Mouse (Mus musculus): ENCODE data around the gene Fggy. TPM values are rescaled to one million over a fixed set of nuclear protein-coding genes. Genes with fewer than 3 reads are reported as not detected.

The Fggy gene
- polyA plus RNA-seq, 1 experiment from 2014 or later: 7.9 TPM

DNA sequence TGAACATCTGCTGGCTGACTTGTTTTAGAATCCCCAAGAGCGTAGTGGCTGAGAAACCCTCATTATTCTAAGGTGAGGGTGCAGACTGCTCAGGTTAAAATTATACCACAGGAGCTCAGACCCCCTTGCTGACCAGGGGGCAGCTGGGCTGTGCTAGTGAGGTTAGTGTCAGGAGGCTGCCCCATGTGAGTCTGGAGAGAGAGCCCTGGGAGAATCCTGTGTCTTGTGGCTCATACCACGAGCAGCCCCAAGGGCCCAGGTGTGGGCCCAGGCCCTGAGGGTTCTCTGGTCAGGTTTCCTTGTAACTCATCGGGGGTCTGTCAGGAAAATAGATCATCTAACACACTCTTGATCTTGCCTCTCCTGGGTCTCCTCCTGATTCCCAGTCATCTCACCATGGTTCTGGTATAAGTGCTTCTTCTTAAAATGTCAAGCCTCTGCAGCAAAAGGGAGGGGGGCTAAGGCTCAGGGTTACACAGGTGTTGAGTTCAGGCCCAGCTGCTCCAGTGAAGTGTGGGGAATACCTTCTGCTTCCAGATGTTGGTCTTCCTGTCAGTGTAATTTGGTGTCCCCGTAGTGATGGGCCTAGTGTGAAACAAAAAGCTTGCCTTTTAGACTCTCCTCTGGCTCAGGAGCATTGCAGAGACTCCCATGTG is 26.9 kb downstream of the Fggy start:
- ATAC-seq (replicated peaks; ENCODE audit: low FRiP score): no peak
- H3K36me3 ChIP-seq (ENCODE audit: control insufficient read depth, insufficient read depth, low read length): no peaks in the 10 kb centered on the region
- no peak overlapping the region for H3K27ac ChIP-seq (ENCODE audit: low read depth, low read length)
- H3K4me2 ChIP-seq: no peak overlapping the region
- H3K27me3 ChIP-seq (replicated peaks; ENCODE audit: control insufficient read depth, insufficient read depth, low read length): no peaks in the 10 kb centered on the region
- no peaks in the 10 kb centered on the region for H3K9me3 ChIP-seq (ENCODE audit: control insufficient read depth, low read length)
- H3K4me3 ChIP-seq (ENCODE audit: low read depth, low read length): no peak overlapping the region
- H3K4me1 ChIP-seq (replicated peaks; ENCODE audit: control insufficient read depth, insufficient read depth, low read length): no peaks in the 10 kb centered on the region
- no peak overlapping the region for H3K9ac ChIP-seq (ENCODE audit: low read depth, low read length)
- DNase-seq (ENCODE audit: low spot score): no peak
- WGBS: 69% methylated on average over 4 of the region's 4 CpGs

DNA sequence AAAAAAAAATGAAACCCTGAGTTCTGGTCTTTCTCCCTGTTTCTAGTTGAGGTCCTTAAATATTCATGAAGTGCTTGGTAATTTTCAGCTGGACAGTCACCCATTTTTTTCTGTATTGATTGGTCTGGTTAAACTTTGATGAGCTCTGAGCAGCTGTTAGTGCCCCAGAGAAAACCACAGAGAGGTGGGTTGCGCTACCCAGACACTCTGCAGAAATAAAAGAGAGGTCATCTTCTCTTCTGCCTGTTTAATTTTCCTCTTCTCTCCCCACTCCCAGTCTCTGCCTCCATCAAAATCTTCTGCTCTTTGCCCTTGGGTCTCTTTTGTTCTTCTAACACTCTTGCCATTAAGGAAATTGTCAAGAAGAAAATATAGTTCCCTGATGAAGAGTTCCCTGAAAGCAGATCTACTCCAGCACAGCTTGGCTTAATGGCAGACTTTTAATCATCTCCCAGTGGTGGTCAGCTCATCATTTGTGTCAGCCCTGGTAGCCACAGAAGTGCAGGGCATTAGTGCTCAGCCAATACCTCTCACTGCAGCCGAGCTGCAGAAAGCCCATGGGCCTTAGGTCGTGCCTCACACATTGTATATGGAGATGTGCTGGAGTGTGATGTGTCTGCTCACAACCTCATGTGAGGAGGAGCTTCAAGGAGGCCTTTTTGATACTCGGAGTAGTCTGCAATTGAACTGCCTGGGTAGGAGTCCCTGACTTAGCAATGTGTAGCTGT is 29.1 kb downstream of the Fggy start:
- 67% methylated on average over 4 of the region's 4 CpGs for WGBS
- Histone ChIP-seq H3K4me3 (ENCODE audit: low read depth, low read length) (no peak overlapping the region), H3K4me1 (replicated peaks; ENCODE audit: control insufficient read depth, insufficient read depth, low read length) (no peaks in the 10 kb centered on the region), H3K4me2 (no peak overlapping the region), H3K27me3 (replicated peaks; ENCODE audit: control insufficient read depth, insufficient read depth, low read length) (no peaks in the 10 kb centered on the region), H3K9me3 (ENCODE audit: control insufficient read depth, low read length) (no peaks in the 10 kb centered on the region), H3K36me3 (ENCODE audit: control insufficient read depth, insufficient read depth, low read length) (no peaks in the 10 kb centered on the region), H3K27ac (ENCODE audit: low read depth, low read length) (no peak overlapping the region), H3K9ac (ENCODE audit: low read depth, low read length) (no peak overlapping the region)
- no peak for DNase-seq (ENCODE audit: low spot score)
- no peak; the same call in 1 of the 2 replicates for ATAC-seq (replicated peaks; ENCODE audit: low FRiP score)

DNA sequence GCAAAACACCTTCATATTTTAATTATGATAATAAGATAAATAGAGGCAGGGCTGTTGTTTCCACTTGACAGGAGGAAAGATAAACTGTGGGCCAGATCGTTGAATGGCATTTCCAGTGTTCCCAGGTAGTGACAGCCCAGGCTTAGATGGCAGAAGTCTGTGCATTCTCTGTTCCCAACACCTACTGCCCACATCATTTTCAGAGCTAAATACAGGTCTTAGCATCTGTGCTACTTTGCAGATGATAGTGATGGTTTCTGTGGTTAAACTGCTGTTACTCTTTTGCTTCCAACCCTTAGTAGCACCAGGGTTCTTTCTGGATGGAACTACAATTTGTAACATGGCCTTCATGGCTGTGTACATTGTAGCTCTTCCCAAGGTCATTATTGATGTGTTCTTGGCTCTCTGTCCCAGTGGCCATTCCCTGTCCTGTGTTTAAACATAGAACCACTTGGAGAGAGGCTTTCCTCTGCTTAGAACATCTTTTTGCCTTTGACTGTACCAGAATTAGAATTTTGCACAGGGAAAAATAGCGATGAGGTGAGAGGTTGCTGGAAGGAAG is 31.5 kb downstream of the Fggy start:
- Histone ChIP-seq H3K27ac (ENCODE audit: low read depth, low read length) (no peak overlapping the region), H3K4me3 (ENCODE audit: low read depth, low read length) (no peak overlapping the region), H3K9me3 (ENCODE audit: control insufficient read depth, low read length) (no peaks in the 10 kb centered on the region), H3K9ac (ENCODE audit: low read depth, low read length) (no peak overlapping the region), H3K27me3 (replicated peaks; ENCODE audit: control insufficient read depth, insufficient read depth, low read length) (no peaks in the 10 kb centered on the region), H3K36me3 (ENCODE audit: control insufficient read depth, insufficient read depth, low read length) (no peaks in the 10 kb centered on the region), H3K4me2 (no peak overlapping the region), H3K4me1 (replicated peaks; ENCODE audit: control insufficient read depth, insufficient read depth, low read length) (no peaks in the 10 kb centered on the region)
- WGBS: 74% methylated on average over 2 of the region's 2 CpGs
- no peak for DNase-seq (ENCODE audit: low spot score)
- no peak for ATAC-seq (replicated peaks; ENCODE audit: low FRiP score)

DNA sequence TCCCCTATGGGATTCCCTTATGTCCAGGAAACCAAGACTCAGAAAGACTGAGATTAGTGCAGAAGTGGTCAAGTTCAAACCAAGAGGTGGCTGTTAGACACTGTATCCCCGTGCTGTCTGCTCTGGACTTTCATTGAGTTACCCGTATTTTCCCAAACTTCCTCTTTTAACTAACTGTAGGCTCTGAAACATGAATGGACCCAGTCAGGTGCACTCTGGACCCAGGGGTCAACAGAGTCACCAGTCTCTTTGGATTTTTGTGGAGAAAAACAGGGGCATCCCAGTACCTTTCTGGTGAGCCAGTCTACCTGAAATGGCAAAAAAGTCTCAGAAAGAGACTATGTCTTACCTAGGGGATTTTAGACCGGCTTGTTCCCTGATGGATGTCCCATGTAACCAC is 33.6 kb downstream of the Fggy start:
- ATAC-seq (replicated peaks; ENCODE audit: low FRiP score): no peak
- Histone ChIP-seq H3K27me3 (replicated peaks; ENCODE audit: control insufficient read depth, insufficient read depth, low read length) (no peaks in the 10 kb centered on the region), H3K4me2 (no peak overlapping the region)

DNA sequence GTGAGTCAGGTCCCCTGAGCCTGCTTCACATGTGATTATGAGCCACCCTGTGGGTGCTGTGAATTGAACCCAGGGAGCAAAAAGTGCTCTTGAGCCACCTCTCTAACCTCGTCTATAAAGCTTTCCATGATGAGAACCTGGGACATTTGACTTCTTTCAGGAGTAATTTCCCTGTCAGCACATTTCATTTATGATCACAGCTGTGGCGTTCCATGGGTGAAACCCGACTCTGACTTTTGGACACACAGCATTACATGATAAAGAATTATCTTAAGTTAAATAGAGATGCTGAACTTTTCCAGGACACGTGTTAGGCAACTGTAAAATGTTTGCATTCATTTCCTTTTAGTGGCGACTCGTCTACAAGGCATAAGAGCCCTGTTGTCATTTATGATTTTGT is 39.9 kb downstream of the Fggy start:
- Histone ChIP-seq H3K36me3 (ENCODE audit: control insufficient read depth, insufficient read depth, low read length) (no peaks in the 10 kb centered on the region), H3K4me3 (ENCODE audit: low read depth, low read length) (no peak overlapping the region), H3K9me3 (ENCODE audit: control insufficient read depth, low read length) (no peaks in the 10 kb centered on the region), H3K4me2 (no peak overlapping the region), H3K27me3 (replicated peaks; ENCODE audit: control insufficient read depth, insufficient read depth, low read length) (no peaks in the 10 kb centered on the region), H3K9ac (ENCODE audit: low read depth, low read length) (no peak overlapping the region), H3K4me1 (replicated peaks; ENCODE audit: control insufficient read depth, insufficient read depth, low read length) (no peaks in the 10 kb centered on the region), H3K27ac (ENCODE audit: low read depth, low read length) (no peak overlapping the region)
- ATAC-seq (replicated peaks; ENCODE audit: low FRiP score) (no peak), DNase-seq (ENCODE audit: low spot score) (no peak)
- WGBS: 67% methylated on average over 6 of the region's 6 CpGs

More for the DNA sequence above, 33.6 kb downstream of the Fggy start:
- no peaks in the 10 kb centered on the region for H3K9me3 ChIP-seq (ENCODE audit: control insufficient read depth, low read length)
- H3K9ac ChIP-seq (ENCODE audit: low read depth, low read length): no peak overlapping the region
- H3K36me3 ChIP-seq (ENCODE audit: control insufficient read depth, insufficient read depth, low read length): no peaks in the 10 kb centered on the region
- H3K4me1 ChIP-seq (replicated peaks; ENCODE audit: control insufficient read depth, insufficient read depth, low read length): no peaks in the 10 kb centered on the region
- WGBS: 64% methylated on average over 3 of the region's 3 CpGs
- DNase-seq (ENCODE audit: low spot score): no peak
- no peak overlapping the region for H3K4me3 ChIP-seq (ENCODE audit: low read depth, low read length)
- H3K27ac ChIP-seq (ENCODE audit: low read depth, low read length): no peak overlapping the region

DNA sequence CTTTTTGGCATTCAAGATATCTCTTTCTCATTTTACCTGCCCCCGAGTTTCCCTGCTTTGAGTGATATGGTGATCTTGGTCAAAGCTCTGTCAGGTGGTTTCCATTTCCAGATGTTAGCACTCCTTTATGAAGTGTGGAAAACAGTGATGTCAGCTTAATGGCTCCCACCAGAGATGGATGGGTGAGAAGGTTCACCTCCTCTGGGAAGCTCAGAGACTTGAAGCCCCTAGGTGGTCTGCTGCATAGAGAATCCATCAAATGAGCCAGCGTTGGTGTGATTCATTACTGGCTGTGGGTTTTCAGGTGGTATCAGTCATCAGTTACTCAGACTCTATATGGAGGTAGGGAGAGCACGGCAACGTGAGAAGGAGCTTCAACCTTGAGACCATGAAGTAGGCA is 44.5 kb downstream of the Fggy start:
- ATAC-seq (replicated peaks; ENCODE audit: low FRiP score) (no peak), DNase-seq (ENCODE audit: low spot score) (no peak)
- Histone ChIP-seq H3K4me1 (replicated peaks; ENCODE audit: control insufficient read depth, insufficient read depth, low read length) (no peaks in the 10 kb centered on the region), H3K27me3 (replicated peaks; ENCODE audit: control insufficient read depth, insufficient read depth, low read length) (no peaks in the 10 kb centered on the region), H3K27ac (ENCODE audit: low read depth, low read length) (no peak overlapping the region), H3K9me3 (ENCODE audit: control insufficient read depth, low read length) (no peaks in the 10 kb centered on the region), H3K4me3 (ENCODE audit: low read depth, low read length) (no peak overlapping the region), H3K36me3 (ENCODE audit: control insufficient read depth, insufficient read depth, low read length) (no peaks in the 10 kb centered on the region), H3K9ac (ENCODE audit: low read depth, low read length) (no peak overlapping the region), H3K4me2 (no peak overlapping the region)
- 60% methylated on average over 4 of the region's 4 CpGs for WGBS

DNA sequence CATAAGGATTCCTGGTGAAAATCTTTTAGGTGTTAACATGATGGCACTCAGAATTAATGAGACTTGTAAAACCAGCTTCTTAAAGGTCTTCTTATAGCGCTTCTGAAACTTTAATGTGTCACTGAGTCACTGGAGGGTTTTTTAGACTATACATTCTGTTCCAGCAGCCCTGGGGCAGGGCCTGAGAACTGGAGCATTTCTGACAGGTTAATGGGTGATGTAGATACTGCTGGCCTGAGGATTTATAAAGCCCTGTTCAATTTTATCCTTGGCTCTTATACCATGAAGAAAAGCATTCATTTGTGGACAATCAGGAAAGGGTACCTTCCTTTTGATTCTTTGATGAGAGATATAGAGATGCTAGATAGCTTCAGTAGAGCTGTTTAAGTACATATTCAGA is 45.9 kb downstream of the Fggy start:
- H3K4me3 ChIP-seq (ENCODE audit: low read depth, low read length): no peak overlapping the region
- no peak overlapping the region for H3K27ac ChIP-seq (ENCODE audit: low read depth, low read length)
- no peak for ATAC-seq (replicated peaks; ENCODE audit: low FRiP score)
- no peaks in the 10 kb centered on the region for H3K36me3 ChIP-seq (ENCODE audit: control insufficient read depth, insufficient read depth, low read length)
- DNase-seq (ENCODE audit: low spot score): no peak
- H3K27me3 ChIP-seq (replicated peaks; ENCODE audit: control insufficient read depth, insufficient read depth, low read length): no peaks in the 10 kb centered on the region
- H3K9ac ChIP-seq (ENCODE audit: low read depth, low read length): no peak overlapping the region
- no peaks in the 10 kb centered on the region for H3K4me1 ChIP-seq (replicated peaks; ENCODE audit: control insufficient read depth, insufficient read depth, low read length)
- H3K4me2 ChIP-seq: no peak overlapping the region
- 88% methylated on average over 1 of the region's 1 CpGs for WGBS
- no peaks in the 10 kb centered on the region for H3K9me3 ChIP-seq (ENCODE audit: control insufficient read depth, low read length)

DNA sequence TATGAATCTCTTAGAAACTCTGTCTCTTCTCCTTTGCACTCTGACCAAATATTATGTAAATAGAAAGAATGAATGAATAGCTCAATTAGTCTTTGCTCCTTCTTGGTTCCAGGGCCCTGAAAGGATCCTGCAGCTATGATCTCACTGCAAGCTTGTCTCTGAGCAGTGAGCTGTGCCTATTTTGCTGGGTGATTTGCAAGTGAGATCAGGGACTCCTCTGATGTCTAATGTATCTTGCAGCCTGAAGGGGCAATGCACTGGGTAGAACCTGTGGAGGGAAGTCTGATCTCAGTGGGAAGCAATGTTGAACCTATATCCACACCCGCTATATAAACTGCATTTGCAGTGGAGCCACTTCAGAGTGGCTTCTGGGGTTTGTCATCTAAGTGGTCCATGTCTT is 53.4 kb downstream of the Fggy start:
- H3K4me2 ChIP-seq: no peak overlapping the region
- ATAC-seq (replicated peaks; ENCODE audit: low FRiP score) (no peak), DNase-seq (ENCODE audit: low spot score) (no peak)
- 86% methylated on average over 1 of the region's 1 CpGs for WGBS
- no peaks in the 10 kb centered on the region for H3K9me3 ChIP-seq (ENCODE audit: control insufficient read depth, low read length)
- H3K4me3 ChIP-seq (ENCODE audit: low read depth, low read length): no peak overlapping the region
- no peaks in the 10 kb centered on the region for H3K36me3 ChIP-seq (ENCODE audit: control insufficient read depth, insufficient read depth, low read length)
- H3K9ac ChIP-seq (ENCODE audit: low read depth, low read length): no peak overlapping the region
- no peak overlapping the region for H3K27ac ChIP-seq (ENCODE audit: low read depth, low read length)
- no peaks in the 10 kb centered on the region for H3K27me3 ChIP-seq (replicated peaks; ENCODE audit: control insufficient read depth, insufficient read depth, low read length)
- H3K4me1 ChIP-seq (replicated peaks; ENCODE audit: control insufficient read depth, insufficient read depth, low read length): no peaks in the 10 kb centered on the region

DNA sequence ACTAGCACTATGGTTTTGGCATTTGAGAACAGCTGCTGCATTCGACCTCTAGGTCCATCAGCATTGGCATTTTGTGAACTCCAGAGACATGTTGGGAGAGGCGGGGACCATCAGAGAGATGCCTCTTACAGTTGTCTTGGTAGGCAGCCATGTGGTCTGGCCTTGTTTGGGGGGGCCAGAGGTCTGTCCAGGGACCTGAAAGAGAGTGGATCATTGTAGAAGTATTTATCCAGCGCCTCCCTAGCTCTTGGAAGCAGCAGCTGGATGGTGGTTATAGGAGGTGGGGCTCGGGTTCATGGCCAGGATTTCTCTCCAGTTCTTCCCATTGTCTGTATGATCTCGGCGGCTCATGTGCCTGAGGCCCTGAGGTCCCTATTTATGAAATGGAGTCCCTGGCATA is 54.1 kb downstream of the Fggy start:
- Histone ChIP-seq H3K27me3 (replicated peaks; ENCODE audit: control insufficient read depth, insufficient read depth, low read length) (no peaks in the 10 kb centered on the region), H3K27ac (ENCODE audit: low read depth, low read length) (no peak overlapping the region), H3K4me1 (replicated peaks; ENCODE audit: control insufficient read depth, insufficient read depth, low read length) (no peaks in the 10 kb centered on the region), H3K4me3 (ENCODE audit: low read depth, low read length) (no peak overlapping the region), H3K36me3 (ENCODE audit: control insufficient read depth, insufficient read depth, low read length) (no peaks in the 10 kb centered on the region), H3K4me2 (no peak overlapping the region), H3K9ac (ENCODE audit: low read depth, low read length) (no peak overlapping the region), H3K9me3 (ENCODE audit: control insufficient read depth, low read length) (no peaks in the 10 kb centered on the region)
- WGBS: 81% methylated on average over 6 of the region's 6 CpGs
- DNase-seq (ENCODE audit: low spot score): no peak
- no peak for ATAC-seq (replicated peaks; ENCODE audit: low FRiP score)
